Comparison of ENCODE assay signal across 23 mouse cellular contexts in genomic region chr7:128440584-128440983, GRCm38 (mm10). TPM values are rescaled to one million over a fixed set of nuclear protein-coding genes. Genes with fewer than 3 reads are reported as not detected.
DNase-seq lines count a peak whose midpoint lies in the region; ATAC-seq and TF ChIP-seq lines count a peak whose summit lies in the region.
"Had no signal": no experiment of that assay in that cellular context is flagged by ENCODE, and none has a peak within 500 bp of the region (broad histone marks: within the 10 kb centered on the region; RNA-seq: fewer than 3 reads in every experiment).

No protein-coding gene starts in this region.

- peaks cover 4% of the 10 kb centered on the region; the same call in 1 of the 2 replicates for H3K36me3 ChIP-seq in midbrain, embryonic 11.5 days (ENCODE audit: control insufficient read depth, insufficient read depth, low read length)
- peaks cover 46% of the 10 kb centered on the region for H3K36me3 ChIP-seq in midbrain, embryonic 13.5 days
- H3K36me3 ChIP-seq in MEL (ENCODE audit: control insufficient read depth in 1 of 2, insufficient read depth in 2 of 2, low read length in 2 of 2): peaks cover 12 to 15% of the 10 kb centered on the region in 2 experiments

- H3K27me3 ChIP-seq in midbrain, embryonic 11.5 days (ENCODE audit: control insufficient read depth, insufficient read depth, low read length): no peaks in the 10 kb centered on the region
- H3K27me3 ChIP-seq in midbrain, embryonic 13.5 days: no peaks in the 10 kb centered on the region
- no peaks in the 10 kb centered on the region for H3K27me3 ChIP-seq in MEL (ENCODE audit: control insufficient read depth in 1 of 2, insufficient read depth in 2 of 2, low read length in 2 of 2)
- H3K27me3 ChIP-seq: CH12.LX, Patski had no signal

- H3K79me2 ChIP-seq in MEL (ENCODE audit: control insufficient read depth, insufficient read depth, low read length, poor library complexity): no peaks in the 10 kb centered on the region

- no peak for ATAC-seq in midbrain, embryonic 11.5 days (ENCODE audit: low FRiP score)
- ATAC-seq in midbrain, embryonic 13.5 days: no peak
- ATAC-seq in megakaryocyte progenitor cell, adult 5-6 weeks (replicated peaks; ENCODE audit: poor library complexity): 0 out of 2 replicates have a peak, but pooled peaks have one; percentile 26
- ATAC-seq in megakaryocyte, adult 5-6 weeks (ENCODE audit: poor library complexity, severe bottlenecking): no peak
- ATAC-seq: activated CD4-positive, CD25-positive, alpha-beta regulatory T cell, adult 4 months; CD4-positive, CD25-positive, alpha-beta regulatory T cell, adult 4 months; Patski had no signal

- H3K27ac ChIP-seq in midbrain, embryonic 11.5 days (ENCODE audit: low read depth, low read length): no peak overlapping the region
- H3K27ac ChIP-seq in midbrain, embryonic 13.5 days: no peak overlapping the region
- no peak overlapping the region for H3K27ac ChIP-seq in MEL (ENCODE audit: control insufficient read depth, low read depth, low read length)

- no peak overlapping the region for H3K9ac ChIP-seq in midbrain, embryonic 11.5 days (ENCODE audit: low read length)
- no peak overlapping the region for H3K9ac ChIP-seq in midbrain, embryonic 13.5 days (replicated peaks)
- H3K9ac ChIP-seq in MEL (ENCODE audit: control insufficient read depth, low read depth, low read length, poor library complexity, severe bottlenecking): no peak overlapping the region

- 93% methylated on average over 2 of the region's 2 CpGs for WGBS in midbrain, embryonic 11.5 days
- 87% methylated on average over 2 of the region's 2 CpGs for WGBS in midbrain, embryonic 13.5 days

- TF ChIP-seq EP300 in MEL (IDR thresholded peaks at IDR 0.05; ENCODE audit: low read depth in 1 of 2, low read length in 2 of 2): peak; percentile 54 to 72

- H3K4me2 ChIP-seq in midbrain, embryonic 11.5 days: no peak overlapping the region
- H3K4me2 ChIP-seq in midbrain, embryonic 13.5 days (replicated peaks): no peak overlapping the region

- H3K4me1 ChIP-seq in midbrain, embryonic 11.5 days (ENCODE audit: control insufficient read depth, insufficient read depth, low read length): no peaks in the 10 kb centered on the region
- H3K4me1 ChIP-seq in midbrain, embryonic 13.5 days (replicated peaks): no peaks in the 10 kb centered on the region
- H3K4me1 ChIP-seq in MEL (ENCODE audit: control insufficient read depth in 1 of 2, insufficient read depth in 2 of 2, low read length in 2 of 2): peaks cover 3 to 13% of the 10 kb centered on the region in 2 experiments; a peak in 3 of 4 replicates

- no peak overlapping the region for H3K4me3 ChIP-seq in midbrain, embryonic 11.5 days (ENCODE audit: low read depth, low read length)
- no peak overlapping the region for H3K4me3 ChIP-seq in midbrain, embryonic 13.5 days (replicated peaks)
- H3K4me3 ChIP-seq in MEL (ENCODE audit: control insufficient read depth in 1 of 2, insufficient read depth in 1 of 2, low read depth in 2 of 2, low read length in 2 of 2): no peak overlapping the region; a peak in 1 of 4 replicates

- no peaks in the 10 kb centered on the region for H3K9me3 ChIP-seq in midbrain, embryonic 11.5 days (ENCODE audit: control insufficient read depth, low read length)
- H3K9me3 ChIP-seq in midbrain, embryonic 13.5 days: no peaks in the 10 kb centered on the region
- no peaks in the 10 kb centered on the region for H3K9me3 ChIP-seq in MEL (replicated peaks; ENCODE audit: insufficient read depth, low read length)
- H3K9me3 ChIP-seq: G1E had no signal

- peak; percentile 65 for DNase-seq in midbrain, embryonic 11.5 days (ENCODE audit: low spot score, missing footprints)
- peak; percentile 47 for DNase-seq in MEL (ENCODE audit: low read depth, low spot score)
- DNase-seq in c-Kit-positive CD71-positive TER-119-positive erythroid progenitor cells, embryonic 14.5 days (ENCODE audit: low spot score): no peak
- DNase-seq: adrenal gland, adult 2 months; adrenal gland, adult 8-10 months; adrenal gland, postnatal 10 days; adrenal gland, postnatal 14 days; adrenal gland, postnatal 25 days; adrenal gland, postnatal 36 days; B cell, adult 2 months; cerebellum, adult 11 months; cerebellum, adult 11-12 months; cerebellum, adult 18-20 months; cerebellum, adult 2 months; cerebellum, adult 8-10 months had no signal

- no peak for TF ChIP-seq RAD21 in MEL (IDR thresholded peaks at IDR 0.05; ENCODE audit: low read depth, low read length)

- TF ChIP-seq CTCF in MEL (IDR thresholded peaks at IDR 0.05 in 2 of 3, conservative IDR thresholded peaks at IDR 0.05 in 1 of 3; ENCODE audit: control insufficient read depth in 1 of 3, insufficient read depth in 1 of 3, low read depth in 2 of 3, low read length in 3 of 3, poor library complexity in 1 of 3, severe bottlenecking in 1 of 3): no peak

- TF ChIP-seq POLR2A in MEL (IDR thresholded peaks at IDR 0.05; ENCODE audit: control insufficient read depth in 1 of 2, insufficient read depth in 1 of 2, low read depth in 1 of 2, low read length in 2 of 2, poor library complexity in 1 of 2): no peak

TF ChIP-seq in MEL, 35 proteins besides CTCF, POLR2A, EP300 and RAD21:
- TF ChIP-seq MXI1 (IDR thresholded peaks at IDR 0.05; ENCODE audit: low read depth, low read length): 0 out of 2 replicates have a peak, but pooled peaks have one; percentile 44
- TF ChIP-seq GATA1 (IDR thresholded peaks at IDR 0.05; ENCODE audit: low read depth, low read length): peak; percentile 30; the same call in 1 of the 2 replicates
- TF ChIP-seq POLR2AphosphoS2 (IDR thresholded peaks at IDR 0.05; ENCODE audit: low read length): no peak
- TF ChIP-seq MYC (IDR thresholded peaks at IDR 0.05; ENCODE audit: low read depth, low read length): 0 out of 2 replicates have a peak, but pooled peaks have one; percentile 19
- no peak for TF ChIP-seq CHD2 (IDR thresholded peaks at IDR 0.05; ENCODE audit: low read length)
- peak; percentile 68; the same call in 1 of the 2 replicates for TF ChIP-seq MYB (IDR thresholded peaks at IDR 0.05; ENCODE audit: low read depth, low read length)
- peak; percentile 43; the same call in 1 of the 2 replicates for TF ChIP-seq RCOR1 (IDR thresholded peaks at IDR 0.05; ENCODE audit: low read depth, low read length)
- TF ChIP-seq ZNF384 (IDR thresholded peaks at IDR 0.05; ENCODE audit: low read depth, low read length): peak; percentile 90
- TF ChIP-seq SIN3A (IDR thresholded peaks at IDR 0.05; ENCODE audit: low read length): peak; percentile 59; the same call in 1 of the 2 replicates
- TF ChIP-seq CHD1 (IDR thresholded peaks at IDR 0.05; ENCODE audit: low read depth, low read length): 0 out of 2 replicates have a peak, but pooled peaks have one; percentile 70
- peak; percentile 42; the same call in 1 of the 2 replicates for TF ChIP-seq ETS1 (IDR thresholded peaks at IDR 0.05; ENCODE audit: low read depth, low read length)
- TF ChIP-seq USF2 (IDR thresholded peaks at IDR 0.05; ENCODE audit: borderline replicate concordance in 1 of 2, insufficient read depth in 1 of 2, low read depth in 1 of 2, low read length in 2 of 2): no peak

RNA-seq across cellular contexts. Expression of gene Tial1, which starts 20.9 kb away (rescaled TPM):
- 43.9 and 46.6 TPM in 2 replicates for polyA plus RNA-seq in midbrain, embryonic 11.5 days (2014; fragmentation: Nextera tagmentation; extraction: Ambion mirVana)
- 37.3 and 40.1 TPM in 2 replicates for polyA plus RNA-seq in midbrain, embryonic 13.5 days (2015; fragmentation: Nextera tagmentation; extraction: Ambion mirVana)
- 42.7 and 54.3 TPM in 2 replicates for total RNA-seq in MEL (2012; rRNA removed)
- 100 to 1,000 TPM in 1 of 2 experiments, not detected in 1; 126 TPM for polyA plus RNA-seq in MEL (2012; ENCODE audit: insufficient read depth in 1 of 2, insufficient read length in 2 of 2, low read depth in 1 of 2, low replicate concordance in 2 of 2, missing spikeins in 1 of 2)
- 171 and 194 TPM in 2 replicates for total RNA-seq in megakaryocyte progenitor cell, adult 5-6 weeks (2015)
- 53.4 and 80.2 TPM in 2 replicates for total RNA-seq in megakaryocyte progenitor cell, adult 5-6 weeks (2017)
- total RNA-seq in megakaryocyte, adult 5-6 weeks (2015): 166 and 174 TPM in 2 replicates
- 48.4 and 59.1 TPM in 2 replicates for total RNA-seq in megakaryocyte, adult 5-6 weeks (2017)

RNA-seq across cellular contexts. Expression of gene Rgs10, which starts 22.0 kb away (rescaled TPM):
- 10.0 and 11.7 TPM in 2 replicates for polyA plus RNA-seq in midbrain, embryonic 11.5 days (2014; fragmentation: Nextera tagmentation; extraction: Ambion mirVana)
- 26.1 and 29.6 TPM in 2 replicates for polyA plus RNA-seq in midbrain, embryonic 13.5 days (2015; fragmentation: Nextera tagmentation; extraction: Ambion mirVana)
- 44.6 and 44.7 TPM in 2 replicates for total RNA-seq in MEL (2012; rRNA removed)
- 10 to 100 TPM in 1 of 2 experiments, not detected in 1; 42.3 TPM for polyA plus RNA-seq in MEL (2012; ENCODE audit: insufficient read depth in 1 of 2, insufficient read length in 2 of 2, low read depth in 1 of 2, low replicate concordance in 2 of 2, missing spikeins in 1 of 2)
- total RNA-seq in megakaryocyte progenitor cell, adult 5-6 weeks (2015): 77.0 and 92.7 TPM in 2 replicates
- total RNA-seq in megakaryocyte progenitor cell, adult 5-6 weeks (2017): 55.4 and 83.3 TPM in 2 replicates
- 155 and 159 TPM in 2 replicates for total RNA-seq in megakaryocyte, adult 5-6 weeks (2015)
- total RNA-seq in megakaryocyte, adult 5-6 weeks (2017): 158 and 165 TPM in 2 replicates
